Mouse (Mus musculus) hindbrain, embryonic 13.5 days (tissue): ENCODE measurements around the gene Rps6ka5. TPM values are rescaled to one million over a fixed set of nuclear protein-coding genes. Genes with fewer than 3 reads are reported as not detected.

Source experiments
- ATAC-seq: fragments of 200-750 bp; cut with Nextera tagmentation; 2 replicates; pipeline ENCODE4 v1.8.0; 2017; ENCODE audit warnings: moderate TSS enrichment; ENCODE audit not compliant: low FRiP score
- H3K27ac ChIP-seq: fragments of 300-500 bp; sonication (generic); 2 replicates; pipeline ENCODE4 v1.5.1; 2015; ENCODE audit warnings: inconsistent platforms, mild to moderate bottlenecking, moderate library complexity
- H3K27me3 ChIP-seq: fragments of 300-500 bp; sonication (generic); 2 replicates; pipeline ENCODE4 v1.6.1; 2015; ENCODE audit warnings: mild to moderate bottlenecking, inconsistent platforms
- H3K36me3 ChIP-seq: fragments of 300-500 bp; sonication (generic); 2 replicates; pipeline ENCODE4 v1.6.1; 2015; ENCODE audit warnings: mild to moderate bottlenecking, inconsistent platforms
- H3K4me1 ChIP-seq: fragments of 300-500 bp; sonication (generic); replicated peaks from 2 replicates; pipeline ENCODE4 v1.6.1; 2015; ENCODE audit warnings: inconsistent platforms
- H3K4me2 ChIP-seq: fragments of 300-500 bp; sonication (generic); 2 replicates; pipeline ENCODE4 v1.6.1; 2015; ENCODE audit warnings: inconsistent platforms, mild to moderate bottlenecking, moderate library complexity
- H3K4me3 ChIP-seq: fragments of 300-500 bp; sonication (generic); 2 replicates; pipeline ENCODE4 v1.5.1; 2015; ENCODE audit warnings: mild to moderate bottlenecking, inconsistent platforms
- H3K9ac ChIP-seq: fragments of 300-500 bp; sonication (generic); 2 replicates; pipeline ENCODE4 v1.6.1; 2015; ENCODE audit warnings: mild to moderate bottlenecking, inconsistent platforms
- H3K9me3 ChIP-seq: fragments of 300-500 bp; sonication (generic); 2 replicates; pipeline ENCODE4 v1.6.1; 2016; ENCODE audit warnings: inconsistent platforms
- WGBS: fragments of 180-500 bp; shearing (Covaris S2); methylation state at CpG from one replicate; pipeline ENCODE4 v1.1.7; 2015; 5-methylcytosine and 5-hydroxymethylcytosine counted together
- polyA plus RNA-seq: library from polyadenylated mRNA; unstranded; fragments of >200 nt; fragmentation: Nextera tagmentation; extraction: Ambion mirVana; gene quantifications from 2 replicates; pipeline ENCODE4 v1.2.1, GENCODE M21; 2015

Gene Rps6ka5
- polyA plus RNA-seq, 1 experiment from 2014 or later = 5.3 TPM

- Histone ChIP-seq H3K9ac (no peak overlapping the region), H3K36me3 (no peaks in the 10 kb centered on the region), H3K27me3 (no peaks in the 10 kb centered on the region), H3K9me3 (no peaks in the 10 kb centered on the region), H3K4me1 (no peaks in the 10 kb centered on the region; the same call in 1 of the 2 replicates), H3K4me3 (no peak overlapping the region), H3K4me2 (no peak overlapping the region), H3K27ac (no peak overlapping the region)
- WGBS = 88% methylated on average over 2 of the region's 2 CpGs
- no peak for ATAC-seq
Measured at GRCm38 (mm10) chr12:100636299-100636633, 90.5 kb downstream of the Rps6ka5 start.

GRCm38 (mm10) chr12:100635601-100636298 lies 91.0 kb downstream of the Rps6ka5 start:
- Histone ChIP-seq H3K4me2 (no peak overlapping the region), H3K36me3 (no peaks in the 10 kb centered on the region), H3K4me1 (no peaks in the 10 kb centered on the region; the same call in 1 of the 2 replicates), H3K4me3 (no peak overlapping the region), H3K27me3 (no peaks in the 10 kb centered on the region), H3K9ac (no peak overlapping the region), H3K27ac (no peak overlapping the region), H3K9me3 (no peaks in the 10 kb centered on the region)
- no peak for ATAC-seq
- 95% methylated on average over 6 of the region's 6 CpGs for WGBS

- no peaks in the 10 kb centered on the region for H3K4me1 ChIP-seq
- H3K27ac ChIP-seq = no peak overlapping the region
- H3K9ac ChIP-seq = no peak overlapping the region
- no peaks in the 10 kb centered on the region for H3K9me3 ChIP-seq
- no peaks in the 10 kb centered on the region for H3K27me3 ChIP-seq
- H3K4me2 ChIP-seq = no peak overlapping the region
- WGBS = 92% methylated on average over 3 of the region's 3 CpGs
- no peaks in the 10 kb centered on the region for H3K36me3 ChIP-seq
- no peak for ATAC-seq
- H3K4me3 ChIP-seq = no peak overlapping the region
Measured at GRCm38 (mm10) chr12:100633231-100633630, 93.6 kb downstream of the Rps6ka5 start.

- Histone ChIP-seq H3K4me2 (no peak overlapping the region), H3K4me1 (no peaks in the 10 kb centered on the region; the same call in 1 of the 2 replicates), H3K4me3 (no peak overlapping the region), H3K27ac (no peak overlapping the region), H3K36me3 (no peaks in the 10 kb centered on the region), H3K9ac (no peak overlapping the region), H3K9me3 (no peaks in the 10 kb centered on the region), H3K27me3 (no peaks in the 10 kb centered on the region)
- no peak for ATAC-seq
- 92% methylated on average over 7 of the region's 7 CpGs for WGBS
Measured at GRCm38 (mm10) chr12:100631286-100631685, 95.5 kb downstream of the Rps6ka5 start.

GRCm38 (mm10) chr12:100629126-100629920 lies 97.5 kb downstream of the Rps6ka5 start:
- Histone ChIP-seq H3K9ac (no peak overlapping the region), H3K4me2 (no peak overlapping the region), H3K9me3 (no peaks in the 10 kb centered on the region), H3K4me3 (no peak overlapping the region), H3K27ac (no peak overlapping the region), H3K36me3 (no peaks in the 10 kb centered on the region), H3K27me3 (no peaks in the 10 kb centered on the region), H3K4me1 (no peaks in the 10 kb centered on the region; the same call in 1 of the 2 replicates)
- no peak for ATAC-seq
- 94% methylated on average over 6 of the region's 6 CpGs for WGBS

GRCm38 (mm10) chr12:100626991-100627677 lies 99.6 kb downstream of the Rps6ka5 start:
- WGBS = 65% methylated on average over 1 of the region's 1 CpGs
- no peak for ATAC-seq
- H3K4me3 ChIP-seq = no peak overlapping the region
- no peaks in the 10 kb centered on the region for H3K36me3 ChIP-seq
- H3K9ac ChIP-seq = no peak overlapping the region
- H3K4me2 ChIP-seq = no peak overlapping the region
- H3K27me3 ChIP-seq = no peaks in the 10 kb centered on the region
- no peaks in the 10 kb centered on the region for H3K9me3 ChIP-seq
- H3K4me1 ChIP-seq = no peaks in the 10 kb centered on the region; the same call in 1 of the 2 replicates
- H3K27ac ChIP-seq = no peak overlapping the region

- WGBS = 87% methylated on average over 4 of the region's 4 CpGs
- Histone ChIP-seq H3K9me3 (no peaks in the 10 kb centered on the region), H3K4me2 (no peak overlapping the region), H3K9ac (no peak overlapping the region), H3K27me3 (no peaks in the 10 kb centered on the region), H3K4me3 (no peak overlapping the region), H3K36me3 (no peaks in the 10 kb centered on the region), H3K4me1 (no peaks in the 10 kb centered on the region; the same call in 1 of the 2 replicates), H3K27ac (no peak overlapping the region)
- ATAC-seq = no peak
Measured at GRCm38 (mm10) chr12:100626273-100626990, 100.4 kb downstream of the Rps6ka5 start.

GRCm38 (mm10) chr12:100624854-100625447 lies 101.8 kb downstream of the Rps6ka5 start:
- Histone ChIP-seq H3K36me3 (no peaks in the 10 kb centered on the region), H3K9ac (no peak overlapping the region), H3K4me2 (no peak overlapping the region), H3K4me1 (no peaks in the 10 kb centered on the region; the same call in 1 of the 2 replicates), H3K27ac (no peak overlapping the region), H3K4me3 (no peak overlapping the region), H3K27me3 (no peaks in the 10 kb centered on the region), H3K9me3 (no peaks in the 10 kb centered on the region)
- no peak for ATAC-seq
- 84% methylated on average over 3 of the region's 3 CpGs for WGBS

- no peak overlapping the region for H3K4me2 ChIP-seq
- no peaks in the 10 kb centered on the region for H3K36me3 ChIP-seq
- H3K27ac ChIP-seq = no peak overlapping the region
- H3K9ac ChIP-seq = no peak overlapping the region
- WGBS = 80% methylated on average over 2 of the region's 2 CpGs
- H3K27me3 ChIP-seq = no peaks in the 10 kb centered on the region
- no peak for ATAC-seq
- no peaks in the 10 kb centered on the region for H3K4me1 ChIP-seq
- no peaks in the 10 kb centered on the region for H3K9me3 ChIP-seq
- H3K4me3 ChIP-seq = no peak overlapping the region
Measured at GRCm38 (mm10) chr12:100615251-100615650, 111.5 kb downstream of the Rps6ka5 start.

GRCm38 (mm10) chr12:100613878-100614277 lies 112.9 kb downstream of the Rps6ka5 start:
- H3K9me3 ChIP-seq = no peaks in the 10 kb centered on the region
- no peak overlapping the region for H3K9ac ChIP-seq
- H3K27ac ChIP-seq = no peak overlapping the region
- H3K4me1 ChIP-seq = no peaks in the 10 kb centered on the region
- no peak overlapping the region for H3K4me2 ChIP-seq
- 90% methylated on average over 2 of the region's 2 CpGs for WGBS
- no peaks in the 10 kb centered on the region for H3K36me3 ChIP-seq
- H3K27me3 ChIP-seq = no peaks in the 10 kb centered on the region
- no peak for ATAC-seq
- no peak overlapping the region for H3K4me3 ChIP-seq

GRCm38 (mm10) chr12:100613192-100613700 lies 113.5 kb downstream of the Rps6ka5 start:
- Histone ChIP-seq H3K9me3 (no peaks in the 10 kb centered on the region), H3K27me3 (no peaks in the 10 kb centered on the region), H3K36me3 (no peaks in the 10 kb centered on the region), H3K4me2 (no peak overlapping the region), H3K9ac (no peak overlapping the region), H3K27ac (no peak overlapping the region), H3K4me3 (no peak overlapping the region), H3K4me1 (no peaks in the 10 kb centered on the region)
- 78% methylated on average over 5 of the region's 5 CpGs for WGBS
- ATAC-seq = no peak
